Mouse (Mus musculus): ENCODE measurements around the gene Mkln1.

Gene Mkln1

GRCm38 (mm10) chr6:31521491-31522355 is 123.2 kb downstream of the Mkln1 start:
- 62% methylated on average over 8 of the region's 8 CpGs for WGBS

- 76% methylated on average over 4 of the region's 4 CpGs for WGBS
Observed at GRCm38 (mm10) chr6:31522478-31522877, 123.9 kb downstream of the Mkln1 start.

- WGBS, result 24% methylated on average over 5 of the region's 5 CpGs
Observed at GRCm38 (mm10) chr6:31523039-31523438, 124.5 kb downstream of the Mkln1 start.

- 88% methylated on average over 4 of the region's 4 CpGs for WGBS
Observed at GRCm38 (mm10) chr6:31523657-31524056, 125.1 kb downstream of the Mkln1 start.

GRCm38 (mm10) chr6:31524121-31524520 is 125.6 kb downstream of the Mkln1 start:
- WGBS, result 93% methylated on average over 13 of the region's 13 CpGs

GRCm38 (mm10) chr6:31524647-31525046 is 126.1 kb downstream of the Mkln1 start:
- 83% methylated on average over 8 of the region's 8 CpGs for WGBS

GRCm38 (mm10) chr6:31525231-31525900 is 126.8 kb downstream of the Mkln1 start:
- 57% methylated on average over 6 of the region's 6 CpGs for WGBS

- WGBS, result 96% methylated on average over 5 of the region's 5 CpGs
Observed at GRCm38 (mm10) chr6:31526929-31527328, 128.4 kb downstream of the Mkln1 start.

- WGBS, result 58% methylated on average over 7 of the region's 7 CpGs
Observed at GRCm38 (mm10) chr6:31527897-31528296, 129.4 kb downstream of the Mkln1 start.

GRCm38 (mm10) chr6:31528339-31528738 is 129.8 kb downstream of the Mkln1 start:
- 81% methylated on average over 5 of the region's 5 CpGs for WGBS

- WGBS, result 80% methylated on average over 3 of the region's 3 CpGs
Observed at GRCm38 (mm10) chr6:31531880-31532279, 133.3 kb downstream of the Mkln1 start.

GRCm38 (mm10) chr6:31534705-31535104 is 136.2 kb downstream of the Mkln1 start:
- WGBS, result 87% methylated on average over 5 of the region's 5 CpGs

GRCm38 (mm10) chr6:31537193-31537592 is 138.7 kb downstream of the Mkln1 start:
- WGBS, result 76% methylated on average over 4 of the region's 4 CpGs

GRCm38 (mm10) chr6:31538112-31538511 is 139.6 kb downstream of the Mkln1 start:
- WGBS, result 96% methylated on average over 1 of the region's 1 CpGs

GRCm38 (mm10) chr6:31540018-31540417 is 141.5 kb downstream of the Mkln1 start:
- 83% methylated on average over 6 of the region's 6 CpGs for WGBS

- WGBS, result 77% methylated on average over 4 of the region's 4 CpGs
Observed at GRCm38 (mm10) chr6:31544318-31544717, 145.8 kb downstream of the Mkln1 start.

- WGBS, result 53% methylated on average over 5 of the region's 5 CpGs
Observed at GRCm38 (mm10) chr6:31549361-31550051, 151.0 kb downstream of the Mkln1 start.

- WGBS, result 70% methylated on average over 22 of the region's 22 CpGs
Observed at GRCm38 (mm10) chr6:31550876-31551532, 152.5 kb downstream of the Mkln1 start.

GRCm38 (mm10) chr6:31556460-31557100 is 158.0 kb downstream of the Mkln1 start:
- 91% methylated on average over 7 of the region's 7 CpGs for WGBS

- 57% methylated on average over 13 of the region's 13 CpGs for WGBS
Observed at GRCm38 (mm10) chr6:31560138-31560959, 161.8 kb downstream of the Mkln1 start.

Data from cerebral cortex, adult 2 months (tissue).